Mouse (Mus musculus) embryonic facial prominence, embryonic 15.5 days (tissue): ENCODE data around the gene Ankrd13c. TPM values are rescaled to one million over a fixed set of nuclear protein-coding genes. Genes with fewer than 3 reads are reported as not detected.

Experiments used
- ATAC-seq: fragments of 200-750 bp; cut with Nextera tagmentation; 2 replicates; pipeline ENCODE4 v1.8.0; 2017; ENCODE audit warnings: low read depth, moderate TSS enrichment; ENCODE audit not compliant: insufficient number of reproducible peaks, low FRiP score, low TSS enrichment
- H3K27ac ChIP-seq: fragments of 300-500 bp; sonication (generic); replicated peaks from 2 replicates; pipeline ENCODE4 v1.5.1; 2015; ENCODE audit warnings: mild to moderate bottlenecking, inconsistent platforms
- H3K27me3 ChIP-seq: fragments of 300-500 bp; sonication (generic); 2 replicates; pipeline ENCODE4 v1.6.1; 2015; ENCODE audit warnings: inconsistent platforms
- H3K36me3 ChIP-seq: fragments of 300-500 bp; sonication (generic); 2 replicates; pipeline ENCODE4 v1.6.1; 2015; ENCODE audit warnings: mild to moderate bottlenecking, inconsistent platforms
- H3K4me1 ChIP-seq: fragments of 300-500 bp; sonication (generic); 2 replicates; pipeline ENCODE4 v1.6.1; 2015; ENCODE audit warnings: inconsistent platforms
- H3K4me2 ChIP-seq: fragments of 300-500 bp; sonication (generic); replicated peaks from 2 replicates; pipeline ENCODE4 v1.6.1; 2015; ENCODE audit warnings: mild to moderate bottlenecking, inconsistent platforms
- H3K4me3 ChIP-seq: fragments of 300-500 bp; sonication (generic); replicated peaks from 2 replicates; pipeline ENCODE4 v1.5.1; 2015; ENCODE audit warnings: mild to moderate bottlenecking, inconsistent platforms
- H3K9ac ChIP-seq: fragments of 300-500 bp; sonication (generic); 2 replicates; pipeline ENCODE4 v1.6.1; 2015; ENCODE audit warnings: inconsistent platforms
- H3K9me3 ChIP-seq: fragments of 300-500 bp; sonication (generic); replicated peaks from 2 replicates; pipeline ENCODE4 v1.6.1; 2016; ENCODE audit warnings: inconsistent platforms
- WGBS: fragments of 180-500 bp; shearing (Covaris S2); methylation state at CpG from one replicate; pipeline ENCODE4 v1.1.7; 2015; 5-methylcytosine and 5-hydroxymethylcytosine counted together
- polyA plus RNA-seq: library from polyadenylated mRNA; unstranded; fragments of >200 nt; fragmentation: Nextera tagmentation; extraction: Ambion mirVana; gene quantifications from 2 replicates; pipeline ENCODE4 v1.2.1, GENCODE M21; 2015

The Ankrd13c gene
- 19.7 and 20.9 TPM in 2 replicates for polyA plus RNA-seq

DNA sequence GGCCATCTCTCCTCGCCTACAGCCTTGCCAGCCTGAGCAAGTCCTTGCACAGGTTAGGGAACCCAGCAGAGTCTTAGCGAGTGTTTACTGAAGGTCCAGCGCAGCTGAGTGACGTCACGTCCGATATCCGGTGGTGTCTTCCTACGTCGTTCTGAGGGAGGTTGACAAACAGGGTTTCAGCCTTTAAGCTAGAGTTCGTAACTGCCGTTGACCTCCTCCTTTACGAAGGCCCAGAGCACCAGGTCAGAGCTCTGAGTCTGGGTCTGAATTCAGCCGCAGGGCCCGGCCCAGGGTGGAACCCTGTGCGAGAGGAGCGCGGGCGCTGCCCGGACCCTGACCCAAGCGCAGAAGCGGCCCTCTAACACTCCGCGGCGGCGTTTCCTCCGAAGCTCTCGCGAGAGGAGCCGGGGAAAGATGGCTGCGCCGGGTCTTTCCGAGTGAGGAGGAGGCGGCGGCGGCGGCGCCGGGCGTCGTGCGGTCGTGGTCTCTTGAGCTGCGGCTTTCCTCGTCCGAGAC lies at the start of gene Ankrd13c:
Gene Ankrd13c (plus strand): TSS at position 397 of the 516 bp plus-strand sequence.
- Histone ChIP-seq H3K9me3 (no peaks in the 10 kb centered on the region), H3K4me3 (peak within 1 kb of the TSS; percentile 94), H3K9ac (peak within 1 kb of the TSS; percentile 93), H3K4me2 (peak within 1 kb of the TSS; percentile 84), H3K27me3 (no peaks in the 10 kb centered on the region), H3K27ac (peak within 1 kb of the TSS; percentile 99), H3K4me1 (peaks cover 6% of the 10 kb centered on the region; the same call in 1 of the 2 replicates), H3K36me3 (no peaks in the 10 kb centered on the region)
- ATAC-seq, result peak; percentile 97
- under 1% methylated on average over 45 of the region's 45 CpGs for WGBS

DNA sequence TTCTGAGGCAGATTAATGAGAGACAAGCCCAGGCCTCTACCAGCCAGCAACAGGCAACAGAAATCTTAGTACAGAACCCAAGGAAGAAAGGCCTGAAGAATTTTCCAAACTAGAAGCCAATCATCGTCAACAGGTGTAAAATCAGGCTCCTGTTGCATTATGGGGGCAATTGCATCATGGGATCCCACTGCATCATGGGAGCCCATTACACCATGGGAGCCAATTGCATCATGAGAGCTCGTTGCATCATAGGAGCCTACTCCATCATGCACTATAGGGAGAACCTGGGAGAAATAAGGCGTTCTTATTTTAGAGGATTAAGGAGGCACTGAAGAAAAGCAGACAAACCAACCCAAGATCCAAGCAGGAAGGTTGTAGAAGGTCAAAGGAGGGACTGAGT lies 49.4 kb upstream of the Ankrd13c start:
- H3K36me3 ChIP-seq, result no peaks in the 10 kb centered on the region
- H3K27ac ChIP-seq, result no peak overlapping the region
- H3K4me3 ChIP-seq, result no peak overlapping the region
- no peaks in the 10 kb centered on the region for H3K9me3 ChIP-seq
- 76% methylated on average over 3 of the region's 3 CpGs for WGBS
- ATAC-seq, result no peak
- H3K27me3 ChIP-seq, result no peaks in the 10 kb centered on the region
- H3K9ac ChIP-seq, result no peak overlapping the region
- H3K4me2 ChIP-seq, result no peak overlapping the region
- no peaks in the 10 kb centered on the region for H3K4me1 ChIP-seq

DNA sequence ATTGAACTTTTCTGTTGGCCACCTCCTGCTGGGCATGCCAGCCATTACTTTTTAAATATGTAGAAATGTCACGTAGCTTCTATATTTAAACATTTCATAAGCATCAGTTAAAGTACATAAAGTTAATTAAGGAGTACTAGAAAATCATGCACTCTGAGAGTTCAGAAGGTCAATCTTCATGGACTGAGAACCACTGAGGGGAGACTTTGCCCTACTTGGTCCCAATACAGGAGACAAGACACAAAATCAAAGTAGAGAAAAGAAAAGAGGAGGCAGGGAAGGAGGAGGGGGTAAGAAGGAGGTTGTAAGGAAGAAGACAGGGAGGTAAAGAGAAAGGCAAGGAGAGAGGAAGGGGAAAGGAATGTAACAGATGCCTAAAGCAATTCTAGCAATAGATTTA lies 47.1 kb upstream of the Ankrd13c start:
- ATAC-seq, result no peak
- Histone ChIP-seq H3K4me3 (no peak overlapping the region), H3K9me3 (no peaks in the 10 kb centered on the region), H3K36me3 (no peaks in the 10 kb centered on the region), H3K9ac (no peak overlapping the region), H3K27ac (no peak overlapping the region), H3K4me1 (no peaks in the 10 kb centered on the region), H3K4me2 (no peak overlapping the region), H3K27me3 (no peaks in the 10 kb centered on the region)
- 85% methylated on average over 1 of the region's 1 CpGs for WGBS

DNA sequence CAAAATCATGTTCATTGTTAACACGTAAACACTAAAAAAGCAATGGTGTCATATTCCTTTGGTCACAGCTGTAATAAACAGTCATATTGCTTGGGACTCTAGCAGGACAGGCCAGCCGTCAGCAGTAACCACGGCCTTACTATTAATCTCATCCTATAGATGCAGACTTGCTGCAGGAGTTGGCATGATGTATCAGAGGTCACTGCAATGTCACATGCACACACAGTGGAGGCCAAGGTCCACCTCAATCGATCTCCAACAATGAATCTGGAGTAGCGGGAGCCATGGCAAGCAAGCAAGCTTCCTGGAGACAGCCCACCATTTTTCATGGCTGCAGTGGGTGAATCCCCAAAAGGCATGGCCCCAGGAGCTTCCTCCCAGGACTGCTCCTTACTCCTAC lies 45.3 kb upstream of the Ankrd13c start:
- H3K4me1 ChIP-seq, result no peaks in the 10 kb centered on the region
- no peak overlapping the region for H3K9ac ChIP-seq
- no peak overlapping the region for H3K27ac ChIP-seq
- 90% methylated on average over 5 of the region's 5 CpGs for WGBS
- no peaks in the 10 kb centered on the region for H3K27me3 ChIP-seq
- ATAC-seq, result no peak
- H3K36me3 ChIP-seq, result no peaks in the 10 kb centered on the region
- no peak overlapping the region for H3K4me3 ChIP-seq
- H3K9me3 ChIP-seq, result no peaks in the 10 kb centered on the region
- H3K4me2 ChIP-seq, result no peak overlapping the region

DNA sequence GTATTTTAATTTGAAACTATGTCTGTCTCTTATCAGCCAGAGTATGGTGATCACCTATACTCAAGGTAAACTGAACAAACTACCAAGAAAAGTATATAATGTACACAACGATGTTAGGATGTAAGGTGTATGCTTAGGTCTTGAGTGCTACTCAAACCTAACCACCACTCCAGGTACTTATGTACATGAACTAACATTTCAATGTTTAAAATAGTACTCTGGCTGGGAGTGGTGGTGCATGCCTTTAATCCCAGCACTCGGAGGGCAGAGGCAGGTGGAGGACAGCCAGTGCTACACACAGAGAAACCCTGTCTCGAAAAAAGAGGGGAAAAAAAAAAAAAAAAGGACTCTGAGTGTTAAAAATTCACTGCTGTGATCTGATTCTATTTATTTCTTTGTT lies 38.9 kb upstream of the Ankrd13c start:
- Histone ChIP-seq H3K4me3 (no peak overlapping the region), H3K27me3 (no peaks in the 10 kb centered on the region), H3K9ac (no peak overlapping the region), H3K4me1 (no peaks in the 10 kb centered on the region), H3K4me2 (no peak overlapping the region), H3K27ac (no peak overlapping the region), H3K9me3 (no peaks in the 10 kb centered on the region), H3K36me3 (peaks cover 3% of the 10 kb centered on the region; the same call in 1 of the 2 replicates)
- no peak for ATAC-seq
- 83% methylated on average over 3 of the region's 3 CpGs for WGBS

DNA sequence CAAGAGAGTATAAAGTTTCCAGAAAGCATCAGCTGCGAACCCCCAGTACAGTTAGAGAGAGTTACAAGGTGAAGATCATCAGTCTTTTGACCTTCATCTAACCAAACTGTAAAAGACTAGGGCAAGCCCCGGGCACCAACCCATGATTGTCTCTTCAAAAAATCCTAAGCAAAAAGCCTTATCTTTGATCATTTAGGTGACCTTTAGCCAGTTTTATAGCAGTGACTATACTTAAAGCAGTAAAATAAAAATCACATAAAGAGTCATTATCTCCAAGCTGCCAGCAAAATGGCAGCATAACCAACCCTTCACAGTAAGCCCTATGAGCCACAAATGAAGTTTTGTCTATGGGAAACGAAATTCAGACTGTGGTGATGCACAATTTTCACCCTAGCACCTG lies 36.8 kb upstream of the Ankrd13c start:
- WGBS, result 69% methylated on average over 3 of the region's 3 CpGs
- no peaks in the 10 kb centered on the region for H3K27me3 ChIP-seq
- H3K9me3 ChIP-seq, result no peaks in the 10 kb centered on the region
- H3K4me3 ChIP-seq, result no peak overlapping the region
- H3K4me1 ChIP-seq, result no peaks in the 10 kb centered on the region
- H3K4me2 ChIP-seq, result no peak overlapping the region
- H3K9ac ChIP-seq, result no peak overlapping the region
- H3K36me3 ChIP-seq, result peaks cover 3% of the 10 kb centered on the region; the same call in 1 of the 2 replicates
- no peak for ATAC-seq
- H3K27ac ChIP-seq, result no peak overlapping the region

DNA sequence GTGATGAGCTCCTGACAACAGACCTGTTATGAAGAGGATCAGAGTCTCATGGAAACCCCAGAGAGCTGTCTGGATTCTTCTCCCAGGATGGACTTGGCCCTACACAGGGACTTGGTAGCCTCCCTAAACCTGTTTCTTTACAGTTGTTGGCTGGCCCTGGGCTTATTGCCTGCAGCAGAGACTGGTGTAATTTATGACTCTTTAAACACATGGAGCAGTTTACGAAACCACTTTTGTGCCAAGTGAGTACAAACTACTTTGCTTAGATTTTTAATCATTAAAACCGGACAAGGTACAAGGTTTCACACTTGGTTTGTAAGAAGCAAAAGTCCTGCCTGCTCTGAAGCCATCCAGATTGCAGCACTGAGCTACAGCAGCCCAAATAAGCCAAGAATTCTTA lies 34.9 kb upstream of the Ankrd13c start:
- H3K36me3 ChIP-seq, result peaks cover 3% of the 10 kb centered on the region; the same call in 1 of the 2 replicates
- WGBS, result 95% methylated on average over 2 of the region's 2 CpGs

DNA sequence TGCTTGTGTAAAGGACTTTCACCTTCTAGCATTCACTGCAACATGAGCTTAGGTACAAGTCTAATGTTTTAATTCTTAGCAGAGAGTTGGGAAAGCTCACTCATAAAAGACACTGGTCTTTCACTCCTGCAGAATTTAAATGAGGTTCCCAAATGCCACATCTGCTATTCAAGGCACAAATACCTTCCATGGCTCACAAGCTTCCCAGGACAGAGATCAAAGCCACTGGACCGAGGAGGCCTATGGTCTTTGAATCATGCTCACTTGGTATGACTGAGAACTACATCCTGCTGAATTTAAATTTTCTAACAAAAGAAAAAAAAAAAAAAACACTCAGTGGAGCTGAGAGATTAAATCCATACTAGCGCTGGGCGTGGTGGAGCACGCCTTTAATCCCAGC lies 30.7 kb upstream of the Ankrd13c start:
- Histone ChIP-seq H3K27me3 (no peaks in the 10 kb centered on the region), H3K9me3 (no peaks in the 10 kb centered on the region), H3K4me1 (no peaks in the 10 kb centered on the region), H3K4me3 (no peak overlapping the region), H3K27ac (no peak overlapping the region), H3K9ac (no peak overlapping the region), H3K36me3 (no peaks in the 10 kb centered on the region), H3K4me2 (no peak overlapping the region)
- no peak for ATAC-seq
- WGBS, result 87% methylated on average over 4 of the region's 4 CpGs

More for the DNA sequence above, 34.9 kb upstream of the Ankrd13c start:
- Histone ChIP-seq H3K4me1 (no peaks in the 10 kb centered on the region), H3K4me2 (no peak overlapping the region), H3K9me3 (no peaks in the 10 kb centered on the region), H3K27me3 (no peaks in the 10 kb centered on the region), H3K27ac (no peak overlapping the region), H3K4me3 (no peak overlapping the region), H3K9ac (no peak overlapping the region)
- no peak for ATAC-seq

DNA sequence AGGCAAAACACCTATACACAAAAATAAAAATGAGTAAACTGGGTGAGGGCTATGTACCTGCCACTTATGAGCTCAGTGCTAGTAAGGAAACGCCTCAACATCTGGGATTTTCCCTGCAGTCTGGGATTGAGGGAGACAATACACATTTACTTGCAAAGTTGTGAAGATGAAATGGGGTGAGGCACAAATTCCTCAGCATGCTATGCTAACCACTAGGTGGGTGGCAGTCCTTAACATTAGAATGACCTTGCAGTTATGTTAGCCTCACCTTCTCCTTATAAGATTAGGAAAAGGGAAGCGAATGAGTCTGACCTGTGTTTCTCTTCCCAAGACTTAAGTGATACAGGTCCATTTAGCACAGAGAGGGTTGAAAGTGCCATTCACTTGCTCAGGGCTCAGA lies 25.7 kb upstream of the Ankrd13c start:
- Histone ChIP-seq H3K9me3 (no peaks in the 10 kb centered on the region), H3K4me3 (no peak overlapping the region), H3K4me1 (peaks cover 9% of the 10 kb centered on the region; the same call in 1 of the 2 replicates), H3K27ac (no peak overlapping the region), H3K9ac (no peak overlapping the region), H3K4me2 (no peak overlapping the region), H3K36me3 (no peaks in the 10 kb centered on the region), H3K27me3 (no peaks in the 10 kb centered on the region)
- no peak for ATAC-seq
- 88% methylated on average over 2 of the region's 2 CpGs for WGBS

DNA sequence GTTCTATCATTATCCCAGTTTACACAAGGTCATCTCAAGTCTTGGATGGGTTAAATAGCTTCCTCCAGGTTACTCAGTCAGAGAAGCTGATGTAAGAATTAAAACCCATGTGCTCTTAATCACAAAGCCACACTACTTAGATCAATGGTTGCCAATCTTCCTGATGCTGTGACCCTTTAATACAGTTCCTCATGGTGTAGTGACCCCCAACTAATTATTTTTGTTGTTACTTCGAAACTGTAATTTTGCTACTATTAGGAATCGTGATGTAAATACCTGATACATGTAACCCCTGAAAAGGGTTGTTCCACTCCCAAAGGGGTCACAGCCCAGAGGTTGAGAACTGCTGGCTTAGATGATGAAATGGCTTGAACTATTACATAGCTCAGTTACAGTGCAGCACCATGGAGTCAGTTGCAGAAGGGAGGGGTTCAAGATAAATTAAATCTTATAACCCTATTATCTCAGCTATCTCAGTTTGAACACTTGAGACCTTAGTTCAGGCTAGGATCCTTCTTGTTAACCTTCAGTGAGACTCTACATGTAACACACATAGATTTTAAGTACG lies 23.7 kb upstream of the Ankrd13c start:
- Histone ChIP-seq H3K9me3 (no peaks in the 10 kb centered on the region), H3K4me3 (no peak overlapping the region), H3K27me3 (no peaks in the 10 kb centered on the region), H3K9ac (no peak overlapping the region), H3K4me2 (no peak overlapping the region), H3K27ac (no peak overlapping the region), H3K4me1 (peaks cover 9% of the 10 kb centered on the region; the same call in 1 of the 2 replicates), H3K36me3 (no peaks in the 10 kb centered on the region)
- WGBS, result 70% methylated on average over 3 of the region's 3 CpGs
- no peak for ATAC-seq

DNA sequence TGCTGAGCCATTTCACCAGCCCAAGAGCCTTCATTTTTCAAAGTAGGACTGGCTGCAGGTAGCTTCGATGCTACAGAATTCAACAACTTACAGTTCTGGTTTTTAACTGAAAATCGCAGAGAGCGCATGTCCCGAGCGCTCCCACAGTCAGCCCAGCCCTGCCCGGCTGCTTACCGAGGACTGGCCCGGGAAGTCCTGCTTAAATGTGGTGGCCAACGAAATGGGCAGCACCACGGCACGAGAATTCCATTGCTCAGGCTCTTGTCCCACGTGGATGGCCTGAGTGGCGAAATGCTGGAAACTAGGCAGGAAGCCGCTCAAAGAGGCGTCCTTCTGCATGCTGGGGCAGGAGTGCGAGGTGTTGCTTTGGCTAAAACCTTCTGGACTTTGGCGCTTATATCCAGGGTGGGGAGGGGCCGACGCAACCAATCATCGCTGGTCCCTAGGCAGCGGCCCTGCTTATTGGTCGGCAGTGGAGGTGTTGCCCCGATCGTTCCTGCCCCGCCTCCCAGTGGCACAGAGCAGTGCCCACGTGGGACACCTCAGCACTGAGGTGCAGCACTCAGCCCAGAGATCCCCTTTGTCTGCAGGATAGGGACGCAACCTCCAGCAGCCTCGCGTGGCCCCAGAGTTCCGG lies 22.2 kb upstream of the Ankrd13c start, which contains the start of gene Cth:
Gene Cth (minus strand): TSS at position 386 of the 637 bp plus-strand sequence.
- H3K4me2 ChIP-seq, result peak within 1 kb of the TSS; percentile 95
- ATAC-seq, result peak; percentile 99
- H3K4me1 ChIP-seq, result peaks cover 9% of the 10 kb centered on the region; the same call in 1 of the 2 replicates
- no peaks in the 10 kb centered on the region for H3K27me3 ChIP-seq
- H3K36me3 ChIP-seq, result no peaks in the 10 kb centered on the region
- no peak within 1 kb of the TSS for H3K27ac ChIP-seq
- H3K9me3 ChIP-seq, result no peaks in the 10 kb centered on the region
- WGBS, result under 1% methylated on average over 30 of the region's 30 CpGs
- peak within 1 kb of the TSS; percentile 31 for H3K9ac ChIP-seq
- H3K4me3 ChIP-seq, result peak within 1 kb of the TSS; percentile 64
